Mouse (Mus musculus) left cerebral cortex, adult 9 months (tissue): Measurements from ENCODE around the gene Rrp36.

Experiments
- DNase-seq, 2 experiments: peaks; one replicate each; pipeline ENCODE4 v3.0.0; 2022; ENCODE audit warnings: low spot score in 2 of 2

Gene Rrp36

DNA sequence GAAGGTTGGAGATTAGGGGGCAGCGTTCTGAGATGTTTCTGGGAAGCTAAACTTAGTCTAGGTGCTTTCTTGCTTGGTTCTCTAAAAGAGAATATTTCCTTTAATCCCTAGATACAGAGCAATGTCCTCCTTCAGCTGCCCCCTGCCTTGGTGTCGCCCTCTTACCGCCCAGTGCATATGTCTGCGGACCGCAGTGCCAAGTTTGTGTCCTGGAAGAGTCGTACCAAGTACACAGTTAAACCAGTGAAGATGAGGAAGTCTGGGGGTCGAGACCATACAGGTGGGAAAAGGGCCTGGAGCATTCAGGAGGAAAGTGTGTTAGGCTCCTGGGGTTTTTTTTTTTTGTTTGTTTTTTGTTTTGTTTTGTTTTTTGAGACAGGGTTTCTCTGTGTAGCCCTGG is 26.9 kb downstream of the Rrp36 start:
- DNase-seq = no peak

GRCm38 (mm10) chr17:46646322-46646662 is 27.9 kb downstream of the Rrp36 start:
- DNase-seq = no peak

DNA sequence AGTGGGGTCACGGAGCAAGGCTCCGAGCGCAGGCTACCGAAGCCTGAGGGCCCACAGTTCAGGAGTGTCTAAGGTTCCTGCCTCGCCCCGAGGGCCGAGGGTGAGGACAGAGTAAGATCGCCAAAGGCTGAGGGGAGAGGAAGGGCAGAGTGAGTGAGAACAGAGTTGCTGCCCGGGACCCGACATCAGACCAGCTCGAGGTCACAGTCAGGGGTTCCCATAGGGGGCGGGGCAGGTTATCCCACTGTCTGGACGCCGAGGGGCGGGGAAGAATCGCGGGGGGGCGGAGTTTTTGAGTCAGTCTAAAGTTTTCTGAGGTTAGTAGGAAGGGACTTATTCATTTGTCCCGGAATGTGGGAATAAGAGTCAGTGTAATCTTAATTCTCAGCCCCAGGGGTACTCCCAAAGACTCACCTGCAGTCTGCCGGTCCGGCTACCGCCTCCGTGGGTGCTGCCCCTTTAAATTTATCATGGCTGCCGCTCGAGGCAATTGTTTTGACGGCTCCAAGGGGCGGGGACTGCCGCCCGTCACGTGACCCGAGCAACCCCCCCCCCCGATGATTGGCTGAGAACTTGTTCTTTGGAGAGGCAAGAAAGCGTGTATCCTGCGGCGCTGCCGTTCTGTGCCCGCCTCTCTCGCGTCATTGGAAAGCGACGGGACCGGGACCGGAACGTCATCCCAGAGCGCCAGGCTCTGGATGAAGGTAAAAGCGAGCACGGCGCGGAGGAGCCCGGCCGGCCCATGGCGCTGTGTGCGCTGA is 28.4 kb downstream of the Rrp36 start, which contains the start of the genes Klc4 and Mrpl2:
Klc4 (minus strand) TSS at position 462 of the 761 bp plus-strand sequence.
Mrpl2 (plus strand) TSS at position 669 of the 761 bp plus-strand sequence.
- DNase-seq = peak; percentile 96 to 99

DNA sequence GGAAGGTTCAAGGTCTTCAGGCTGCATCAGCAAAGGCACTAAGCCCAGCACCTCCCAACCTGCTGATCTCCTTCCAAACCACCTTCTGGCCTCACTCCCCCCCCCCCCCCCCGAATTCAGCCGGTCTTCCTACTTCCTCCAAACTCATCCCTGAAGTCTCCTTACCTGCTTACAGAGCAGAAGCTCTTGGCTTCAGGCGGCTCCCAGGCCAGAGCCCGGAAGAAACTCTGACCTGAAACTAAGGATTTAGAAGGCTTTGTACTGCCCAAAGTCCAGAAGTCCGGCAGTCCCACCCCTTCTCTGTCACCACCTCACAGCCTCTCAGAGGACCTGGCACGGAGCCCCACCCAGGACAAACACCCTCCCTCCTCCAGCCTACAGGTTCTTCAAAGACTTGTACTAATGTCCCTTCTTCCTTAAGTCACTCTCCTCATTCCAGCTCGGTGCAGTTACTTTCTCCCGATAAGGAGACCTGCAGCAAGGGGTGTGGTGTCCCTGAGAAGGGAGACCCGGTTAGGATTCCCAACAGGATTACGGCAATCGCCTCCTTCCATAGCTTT is 29.2 kb downstream of the Rrp36 start:
- DNase-seq = no peak

DNA sequence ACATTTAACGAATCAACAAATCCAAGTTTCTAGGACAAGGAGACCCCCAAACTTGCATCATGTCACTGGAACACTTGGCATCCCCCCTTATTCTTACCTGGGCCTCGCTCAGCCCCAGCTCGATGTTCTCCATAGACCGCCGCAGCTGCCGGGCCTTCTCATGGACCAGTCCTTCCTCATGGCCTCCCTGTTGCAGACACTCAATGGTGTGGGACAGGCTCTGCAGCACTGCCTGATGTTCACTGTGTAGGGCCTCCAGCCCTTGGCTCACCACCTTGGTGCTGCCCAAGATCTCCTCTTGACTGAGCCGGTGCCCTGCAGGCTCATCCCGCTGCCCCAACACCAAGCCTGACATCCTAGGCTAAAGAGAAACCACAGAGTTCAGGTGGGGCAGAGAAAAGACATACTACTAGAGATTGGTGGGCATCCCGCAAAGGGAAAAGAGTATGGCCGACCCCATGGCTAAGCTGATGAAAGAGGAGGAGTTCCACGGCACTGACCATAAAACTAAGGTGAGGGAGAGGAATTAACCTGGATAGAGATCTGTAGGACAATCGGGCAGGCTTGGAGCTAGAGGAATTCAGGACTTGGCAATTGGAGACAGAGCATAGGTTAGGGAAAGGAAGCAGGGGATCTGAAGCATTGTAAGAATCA is 29.9 kb downstream of the Rrp36 start:
- no peak for DNase-seq

DNA sequence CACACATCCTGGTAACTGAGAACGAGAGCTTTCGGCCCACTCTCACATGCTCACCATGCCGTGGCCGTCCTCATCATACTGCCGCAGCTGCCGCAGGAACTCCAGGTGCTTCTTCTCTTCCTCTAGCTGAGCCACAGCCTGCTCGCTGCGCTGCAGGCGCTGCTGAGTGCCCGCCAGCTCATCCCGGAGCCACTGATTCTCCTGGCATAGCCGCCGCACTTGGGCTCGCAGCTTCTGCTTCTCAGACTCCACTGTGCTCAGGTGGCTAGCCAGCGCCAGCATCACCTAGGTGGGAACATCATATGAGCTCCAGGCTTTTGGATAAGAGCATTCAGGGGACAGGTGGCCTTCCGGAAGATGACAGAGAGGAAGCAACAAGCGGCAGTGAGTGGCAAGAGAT is 32.1 kb downstream of the Rrp36 start:
- no peak for DNase-seq

- DNase-seq = no peak
Measured at GRCm38 (mm10) chr17:46639929-46640328, 34.2 kb downstream of the Rrp36 start.

DNA sequence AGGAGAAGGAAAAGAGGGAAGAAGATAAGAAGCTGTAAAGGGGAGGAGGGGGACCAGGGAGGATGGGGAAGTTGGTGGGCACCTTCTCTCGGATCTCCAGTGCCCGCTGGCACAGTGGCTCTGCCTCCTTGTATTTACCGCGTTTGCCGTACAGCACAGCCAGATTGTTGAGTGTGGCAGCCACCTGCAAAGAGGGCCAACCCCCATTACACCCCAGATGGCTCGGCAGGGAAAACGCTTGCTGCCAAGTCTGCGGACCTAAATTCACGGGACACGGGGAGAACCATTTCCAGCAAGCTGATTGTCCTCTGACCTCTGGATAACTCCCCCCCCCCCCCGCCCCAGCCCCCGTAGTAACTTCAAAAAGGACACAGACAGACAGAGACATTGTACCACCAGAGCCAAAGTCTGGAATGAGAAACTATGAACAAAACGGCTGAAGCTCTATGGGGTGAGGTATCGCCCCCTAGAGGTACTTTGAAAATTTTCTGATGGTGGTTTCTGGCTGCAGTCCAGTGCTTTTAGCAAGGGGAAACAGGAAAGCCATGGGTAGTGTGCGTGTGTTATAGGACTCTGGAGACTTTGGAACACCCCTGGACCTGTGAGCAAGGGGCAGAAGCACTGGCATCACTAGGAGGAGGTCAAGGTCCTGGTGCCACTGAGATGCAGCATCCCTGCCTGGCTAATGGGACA is 37.2 kb downstream of the Rrp36 start:
- DNase-seq = peak in 1 of 2 experiments; percentile 83

GRCm38 (mm10) chr17:46629685-46630441 is 44.3 kb downstream of the Rrp36 start:
- DNase-seq = no peak

DNA sequence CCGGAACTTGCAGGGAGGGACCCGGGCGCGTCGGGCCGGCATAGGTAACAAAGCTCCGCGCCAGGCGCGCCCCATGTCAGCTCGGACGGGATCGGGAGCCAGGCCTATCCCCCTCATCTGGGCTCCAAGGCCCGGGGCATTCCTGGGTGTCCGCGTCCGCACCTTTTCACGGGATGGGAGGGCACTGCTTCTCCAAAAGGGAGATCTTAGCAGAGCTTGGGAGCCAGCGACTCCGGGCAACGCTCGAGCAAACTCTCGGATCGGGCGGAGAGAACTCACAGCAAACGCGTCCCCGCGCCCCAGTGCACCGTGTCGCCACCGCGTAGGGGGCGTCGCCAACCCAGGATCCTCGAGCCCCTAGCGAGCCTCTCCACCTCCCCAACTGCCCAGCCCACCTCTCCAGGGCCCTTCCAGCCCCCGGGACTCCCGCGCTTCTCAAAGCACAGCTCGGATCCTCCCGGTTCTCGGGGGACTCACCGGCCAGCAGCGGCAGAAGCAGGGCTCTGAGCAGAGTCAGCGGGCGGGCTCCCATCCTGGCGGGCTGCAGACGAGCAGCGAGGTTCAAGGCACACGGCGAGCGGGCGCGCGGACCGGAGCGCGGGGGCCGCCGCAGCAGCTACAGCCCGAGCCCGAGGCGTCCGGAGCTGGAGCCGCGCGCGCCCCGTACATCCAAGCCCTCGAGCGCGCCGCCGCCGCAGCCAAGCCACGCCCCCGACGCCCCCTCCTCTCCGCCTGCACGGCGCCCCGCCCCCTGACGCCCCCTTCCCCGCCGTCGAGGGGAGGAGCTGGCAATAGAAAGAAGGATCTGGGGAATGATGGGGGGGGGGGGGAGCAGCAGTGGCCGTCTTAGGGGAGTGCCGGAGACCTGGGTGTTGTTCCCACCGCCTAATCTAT is 45.1 kb downstream of the Rrp36 start, which contains the start of gene Ptk7:
Ptk7 (minus strand) TSS at position 714 of the 894 bp plus-strand sequence.
- DNase-seq = no peak

GRCm38 (mm10) chr17:46628471-46628790 is 45.7 kb downstream of the Rrp36 start:
- no peak for DNase-seq

- no peak for DNase-seq
Measured at GRCm38 (mm10) chr17:46627409-46627808, 46.7 kb downstream of the Rrp36 start.

DNA sequence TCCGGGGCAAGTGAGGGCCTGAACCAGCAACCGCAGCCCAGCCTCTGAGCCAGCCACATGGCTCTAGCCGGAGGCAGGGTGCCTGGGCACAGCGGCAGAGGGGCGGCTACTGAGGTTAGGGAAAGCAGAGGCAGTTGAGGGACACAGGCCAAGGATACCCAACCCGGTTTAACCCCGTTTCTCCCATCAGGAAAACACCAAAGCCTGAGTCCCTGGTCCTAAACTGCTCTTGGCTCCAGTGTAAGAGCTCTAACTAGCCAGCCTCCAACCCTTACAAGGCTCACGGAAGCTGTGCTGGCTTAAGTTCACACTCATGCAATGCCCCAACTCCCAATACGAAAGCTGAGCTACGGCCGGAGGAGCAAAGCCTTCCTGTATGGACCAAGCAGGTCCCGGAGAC is 49.6 kb downstream of the Rrp36 start:
- no peak for DNase-seq

DNA sequence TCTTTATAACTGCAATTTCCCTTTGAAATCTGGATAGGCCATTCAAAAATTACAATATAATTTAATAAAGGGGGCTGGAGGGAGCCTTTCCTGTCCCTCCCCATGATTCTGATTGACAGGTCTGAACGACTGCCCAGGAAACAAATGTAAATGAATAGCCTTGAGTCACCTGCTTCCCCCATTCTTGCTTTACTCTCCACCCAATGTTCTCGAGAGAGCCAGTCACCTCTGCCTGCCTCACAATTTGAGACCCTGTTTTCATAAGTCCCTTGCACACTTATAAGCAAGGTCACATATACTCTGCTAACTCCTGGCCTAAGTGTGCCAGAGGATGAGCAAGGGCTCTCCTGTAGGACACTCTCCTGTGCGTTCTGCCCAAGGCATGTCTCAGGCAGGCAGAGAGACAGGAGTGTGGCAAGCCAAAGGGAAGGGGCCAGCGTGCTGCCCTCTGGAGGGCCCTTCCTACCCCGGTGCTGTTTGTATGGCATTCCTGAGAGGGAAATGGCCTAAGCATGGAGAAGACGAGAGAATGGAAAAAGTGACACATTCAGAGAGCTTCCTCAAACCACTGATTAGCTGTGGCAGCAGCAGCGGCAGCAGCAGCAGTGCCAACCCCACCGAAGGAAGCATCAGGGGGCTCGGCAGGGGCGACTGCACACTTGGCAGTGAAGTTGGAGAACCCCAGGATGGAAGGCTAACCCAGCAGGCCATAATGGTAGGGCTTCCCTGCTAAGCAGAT is 50.2 kb downstream of the Rrp36 start:
- no peak for DNase-seq

GRCm38 (mm10) chr17:46622269-46622668 is 51.9 kb downstream of the Rrp36 start:
- DNase-seq = no peak

DNA sequence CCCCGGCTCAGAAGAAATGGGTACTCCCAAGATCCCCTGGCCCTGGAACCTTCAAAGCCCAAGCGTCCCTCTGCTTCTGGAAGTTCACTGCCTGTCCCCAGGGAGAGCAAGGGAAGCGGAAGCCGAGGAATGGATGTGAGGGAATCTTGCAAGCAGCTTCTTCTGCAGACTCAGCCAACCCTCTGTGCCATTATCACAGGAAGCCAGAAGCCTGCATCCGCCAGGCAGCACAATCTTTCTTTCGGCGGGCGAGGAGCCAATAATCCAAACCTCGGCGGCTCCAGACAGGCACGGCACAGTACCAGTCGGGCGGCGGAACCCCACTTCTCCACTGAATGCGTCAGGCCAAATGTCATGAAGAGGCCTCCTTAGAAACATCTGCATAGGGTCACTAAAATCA is 52.8 kb downstream of the Rrp36 start:
- peak in 1 of 2 experiments; percentile 56 for DNase-seq

DNA sequence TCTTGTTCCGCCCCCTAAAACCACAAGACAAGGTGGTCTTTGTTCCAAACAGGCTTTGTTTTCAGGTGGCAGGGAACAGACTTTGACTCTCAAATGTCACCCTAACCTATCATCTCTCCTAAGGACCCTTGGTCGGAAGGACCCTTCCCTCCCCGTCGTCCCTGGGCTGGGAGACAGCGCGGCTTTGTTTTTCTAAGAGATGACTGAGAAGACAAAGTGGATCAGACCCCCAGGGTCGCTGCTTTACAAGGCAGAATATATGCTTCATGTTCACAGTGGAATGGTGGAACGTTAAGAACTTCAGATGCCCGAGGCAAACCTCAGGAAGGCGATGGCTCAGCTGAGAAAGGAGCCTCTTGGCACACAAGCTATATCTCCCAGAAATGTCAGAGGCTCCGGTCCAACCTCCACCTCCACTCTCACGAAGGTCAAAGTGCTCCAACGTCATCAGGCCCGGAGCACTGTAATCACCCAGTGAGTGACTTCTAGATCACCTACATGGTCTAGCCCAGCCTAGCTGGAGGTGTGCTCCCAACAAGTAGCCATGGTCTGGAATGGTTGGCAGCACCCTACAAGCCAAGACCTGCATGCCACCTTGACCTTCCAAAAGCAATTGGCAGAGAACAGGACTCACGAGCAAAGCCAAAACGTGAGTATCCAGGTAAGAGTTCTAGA is 54.3 kb downstream of the Rrp36 start:
- no peak for DNase-seq

- DNase-seq = no peak
Measured at GRCm38 (mm10) chr17:46618769-46619682, 55.1 kb downstream of the Rrp36 start.
